Mouse (Mus musculus) myocyte (in vitro differentiated cells): ENCODE data around the gene Numa1.

Experiments used
- CEBPB ChIP-seq: IDR thresholded peaks from 2 replicates; pipeline ENCODE4 v1.6.1; 2011; ENCODE audit warnings: mild to moderate bottlenecking, moderate library complexity; ENCODE audit not compliant: poor library complexity, insufficient read depth, severe bottlenecking
- E2F4 ChIP-seq: IDR thresholded peaks from one replicate; pipeline ENCODE4 v1.6.1; 2011; ENCODE audit warnings: mild to moderate bottlenecking, control low read depth, moderate library complexity; ENCODE audit not compliant: insufficient read depth
- MAX ChIP-seq: IDR thresholded peaks from one replicate; pipeline ENCODE4 v1.6.1; 2011; ENCODE audit warnings: low read depth, mild to moderate bottlenecking, control low read depth
- MYOG ChIP-seq, 3 experiments: IDR thresholded peaks; one replicate each; pipeline ENCODE4 v1.6.1; 2011; ENCODE audit warnings: control low read depth in 2 of 3, low read depth in 2 of 3, mild to moderate bottlenecking in 2 of 3; ENCODE audit not compliant: insufficient read length in 2 of 3, control insufficient read depth in 1 of 3, insufficient read depth in 1 of 3
- POLR2A ChIP-seq: IDR thresholded peaks from one replicate; pipeline ENCODE4 v1.6.1; 2011; ENCODE audit warnings: low read depth, mild to moderate bottlenecking, control low read depth, moderate library complexity; ENCODE audit not compliant: insufficient read length
- POLR2AphosphoS2 ChIP-seq: IDR thresholded peaks from one replicate; pipeline ENCODE4 v1.6.1; 2011; ENCODE audit warnings: low read depth, control low read depth; ENCODE audit not compliant: insufficient read length
- TCF12 ChIP-seq: IDR thresholded peaks from one replicate; pipeline ENCODE4 v1.6.1; 2011; ENCODE audit warnings: mild to moderate bottlenecking, control low read depth; ENCODE audit not compliant: poor library complexity, insufficient read depth, severe bottlenecking
- USF1 ChIP-seq: IDR thresholded peaks from one replicate; pipeline ENCODE4 v1.6.1; 2011; ENCODE audit warnings: low read depth, mild to moderate bottlenecking, control low read depth, moderate library complexity

- TF ChIP-seq POLR2A: no peak
- no peak for TF ChIP-seq MAX
- TF ChIP-seq TCF12: no peak
- TF ChIP-seq E2F4: no peak
- no peak for TF ChIP-seq MYOG (IDR thresholded peaks at IDR 0.05; ENCODE audit: control insufficient read depth in 1 of 3, insufficient read depth in 1 of 3, insufficient read length in 2 of 3, low read depth in 2 of 3)
- no peak for TF ChIP-seq POLR2AphosphoS2
- TF ChIP-seq CEBPB: no peak
- no peak for TF ChIP-seq USF1
These were observed 48.8 kb downstream of the Numa1 start for GRCm38 (mm10) chr7:101982735-101983134.
